Mouse (Mus musculus) common myeloid progenitor, adult 5-6 weeks (primary cell): Measurements from ENCODE around the gene Tas2r122. TPM values are rescaled to one million over a fixed set of nuclear protein-coding genes. Genes with fewer than 3 reads are reported as not detected.
"Not testable (repeated sequence)": the region's sequence is repeated elsewhere in the genome, so short reads cannot be mapped to it uniquely, and the experiment has no call there.

Experiments
- ATAC-seq: replicated peaks from 2 replicates; pipeline ENCODE4 v1.8.0; 2016; ENCODE audit warnings: low read depth, mild to moderate bottlenecking, moderate TSS enrichment, inconsistent platforms; ENCODE audit not compliant: poor library complexity, severe bottlenecking
- total RNA-seq: library from RNA; stranded (forward); fragments of 200-1000, 187-1606 nt; gene quantifications from 2 replicates; pipeline ENCODE4 v1.2.3, GENCODE M21; 2017

Gene Tas2r122
- not detected in 2 replicates for total RNA-seq

- no peak for ATAC-seq
Observed at GRCm38 (mm10) chr6:132711828-132712227, at the start of gene Tas2r122. TSS of gene Tas2r122 (minus strand) at chr6:132711928.

- ATAC-seq, result no peak
Observed at GRCm38 (mm10) chr6:132754430-132754829, 42.7 kb upstream of the Tas2r122 start, which contains the start of gene Tas2r124. TSS of gene Tas2r124 (plus strand) at chr6:132754730.

GRCm38 (mm10) chr6:132750206-132750605 is 38.5 kb upstream of the Tas2r122 start:
- ATAC-seq, result no peak

GRCm38 (mm10) chr6:132737935-132738334 is 26.2 kb upstream of the Tas2r122 start, which contains the start of gene Tas2r115:
TSS of gene Tas2r115 (minus strand) at chr6:132738035.
- no peak for ATAC-seq

GRCm38 (mm10) chr6:132700907-132701306 is 10.8 kb downstream of the Tas2r122 start, which contains the start of gene Tas2r121:
TSS of gene Tas2r121 (minus strand) at chr6:132701007.
- ATAC-seq, result no peak

- not testable (repeated sequence) for ATAC-seq
Observed at GRCm38 (mm10) chr6:132691596-132691995, 20.1 kb downstream of the Tas2r122 start.

Other genes with a start within 250 kb of the Tas2r122 start
- gene Prh1, start 142.1 kb downstream of the Tas2r122 start, total RNA-seq, result not detected in 2 replicates
- gene Prp2, start 116.0 kb downstream of the Tas2r122 start, total RNA-seq, result not detected in 2 replicates
- not detected in 2 replicates for gene A630073D07Rik, start 60.4 kb downstream of the Tas2r122 start, total RNA-seq
- not detected in 2 replicates for gene Tas2r120, start 55.0 kb downstream of the Tas2r122 start, total RNA-seq
- gene Tas2r121, start 10.9 kb downstream of the Tas2r122 start, total RNA-seq, result not detected in 2 replicates
- not detected in 2 replicates for gene Tas2r115, start 26.1 kb upstream of the Tas2r122 start, total RNA-seq
- not detected in 2 replicates for gene Tas2r124, start 42.8 kb upstream of the Tas2r122 start, total RNA-seq
- gene Tas2r102, start 50.2 kb upstream of the Tas2r122 start, total RNA-seq, result not detected in 2 replicates
- not detected in 2 replicates for gene Tas2r136, start 66.2 kb upstream of the Tas2r122 start, total RNA-seq
- gene Tas2r117, start 90.9 kb upstream of the Tas2r122 start, total RNA-seq, result not detected in 2 replicates
- not detected in 2 replicates for gene Tas2r123, start 135.2 kb upstream of the Tas2r122 start, total RNA-seq
- not detected in 2 replicates for gene Tas2r116, start 143.5 kb upstream of the Tas2r122 start, total RNA-seq
- not detected in 2 replicates for gene Tas2r110, start 156.1 kb upstream of the Tas2r122 start, total RNA-seq
- not detected in 2 replicates for gene Tas2r113, start 181.1 kb upstream of the Tas2r122 start, total RNA-seq
- gene Tas2r125, start 197.7 kb upstream of the Tas2r122 start, total RNA-seq, result not detected in 2 replicates
- gene Tas2r129, start 239.2 kb upstream of the Tas2r122 start, total RNA-seq, result not detected in 2 replicates
- not detected in 2 replicates for gene Tas2r131, start 246.0 kb upstream of the Tas2r122 start, total RNA-seq